Mouse (Mus musculus): ENCODE measurements around the gene Prkcz.
"Not testable (repeated sequence)": the region's sequence is repeated elsewhere in the genome, so short reads cannot be mapped to it uniquely, and the experiment has no call there.

Prkcz gene

DNA sequence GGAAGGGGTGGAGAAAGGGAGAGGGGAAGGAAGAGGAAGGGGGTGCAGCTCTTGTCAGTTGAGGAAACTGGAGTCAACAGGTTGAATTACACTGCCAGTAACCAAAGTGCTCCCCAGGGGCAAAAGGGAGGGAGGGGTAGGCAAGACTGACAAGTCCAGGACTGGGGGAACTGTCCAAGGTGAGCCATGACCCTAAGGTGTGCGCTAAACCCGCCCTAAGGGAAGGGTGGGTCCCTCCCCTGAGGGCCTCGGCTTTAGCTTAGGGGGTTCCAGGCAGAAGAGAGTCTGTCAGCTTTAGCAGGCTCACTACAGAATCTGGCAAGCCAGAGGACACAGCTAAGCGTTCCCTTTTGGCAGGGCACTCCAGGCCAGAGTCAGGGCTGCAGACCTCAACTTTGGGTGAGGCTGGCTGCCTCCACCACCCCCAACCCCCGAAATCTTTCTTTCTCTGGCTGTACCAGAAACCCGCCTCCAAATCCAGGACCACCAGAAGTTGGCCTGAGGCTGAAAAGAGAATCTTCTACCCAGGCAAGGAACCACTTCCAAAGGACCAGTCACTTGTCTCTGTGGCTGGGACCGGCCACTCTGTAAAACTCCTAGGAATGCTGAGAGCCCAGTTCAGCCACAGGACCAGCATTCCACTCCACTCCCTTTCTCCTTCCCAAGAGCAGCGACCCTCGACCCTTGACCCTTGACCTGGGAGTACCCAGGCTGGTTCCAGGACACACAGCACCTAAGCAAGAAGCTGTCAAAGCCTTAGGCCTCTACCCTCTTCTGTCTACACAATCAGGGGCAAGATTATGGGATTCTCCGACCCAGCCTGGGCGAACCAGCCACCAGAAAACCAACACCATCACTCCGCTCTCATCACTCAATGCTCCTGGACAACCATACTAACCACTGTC is 1.3 kb downstream of the Prkcz start:
- DNase-seq (ENCODE audit: low read depth): no peak

DNA sequence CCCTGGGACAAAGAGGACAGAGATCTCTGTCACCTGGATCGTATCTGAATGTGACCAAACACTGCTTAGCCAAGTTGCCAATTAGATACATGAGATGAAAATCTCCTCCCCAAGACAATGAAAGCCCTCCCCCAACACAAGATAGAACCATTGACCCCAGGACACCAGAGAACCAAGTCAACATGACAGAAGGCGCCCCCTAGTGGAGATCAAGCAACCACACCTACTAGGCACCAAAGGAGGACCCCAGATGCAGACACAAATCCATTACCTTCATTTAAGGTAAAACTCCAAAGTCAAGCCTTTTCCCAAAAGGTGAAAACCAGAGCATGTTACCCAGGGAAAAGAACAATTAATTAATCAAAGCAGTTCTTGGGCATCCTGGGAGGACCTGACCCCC is 3.6 kb downstream of the Prkcz start:
- DNase-seq (ENCODE audit: low read depth): peak; percentile 36

DNA sequence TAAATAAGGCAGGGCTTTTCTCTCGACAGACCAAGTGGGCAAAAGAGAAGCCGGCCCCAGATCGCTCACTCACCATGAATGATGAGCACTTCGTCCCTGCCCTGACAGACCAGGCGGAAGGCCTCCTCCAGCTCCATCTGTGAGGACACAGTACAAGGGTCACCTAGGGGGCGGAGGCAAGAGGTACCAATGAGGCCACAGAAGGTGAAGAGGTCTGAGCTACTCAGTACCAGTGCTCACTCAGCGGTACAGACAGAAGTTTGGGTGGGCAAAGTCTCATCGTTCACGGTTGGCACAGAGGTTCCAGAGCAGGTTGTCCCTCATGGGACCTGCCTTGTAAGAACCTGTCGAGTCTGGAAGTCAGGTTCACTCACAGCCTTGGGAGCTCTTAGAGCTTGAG is 4.8 kb downstream of the Prkcz start:
- DNase-seq (ENCODE audit: low read depth): no peak

DNA sequence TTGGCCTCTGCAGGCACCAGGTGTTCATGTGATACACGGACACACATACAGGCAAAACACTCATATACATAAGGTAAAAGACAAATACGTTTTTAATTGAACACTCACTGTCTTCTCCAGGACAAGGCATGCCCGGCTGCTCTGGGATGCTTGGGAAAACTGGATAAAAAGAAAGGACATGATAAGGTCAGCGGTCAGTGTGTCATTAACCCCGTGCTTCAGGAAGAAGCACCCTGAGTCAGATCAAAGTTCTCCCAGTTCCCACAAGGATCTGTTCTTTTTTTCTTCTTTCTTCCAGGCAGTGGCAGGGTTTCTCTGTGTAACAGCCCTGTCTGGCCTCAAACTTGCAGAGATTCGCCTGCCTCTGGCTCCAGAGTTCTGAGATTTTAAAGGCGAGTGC is 6.6 kb downstream of the Prkcz start:
- no peak for DNase-seq (ENCODE audit: low read depth)

DNA sequence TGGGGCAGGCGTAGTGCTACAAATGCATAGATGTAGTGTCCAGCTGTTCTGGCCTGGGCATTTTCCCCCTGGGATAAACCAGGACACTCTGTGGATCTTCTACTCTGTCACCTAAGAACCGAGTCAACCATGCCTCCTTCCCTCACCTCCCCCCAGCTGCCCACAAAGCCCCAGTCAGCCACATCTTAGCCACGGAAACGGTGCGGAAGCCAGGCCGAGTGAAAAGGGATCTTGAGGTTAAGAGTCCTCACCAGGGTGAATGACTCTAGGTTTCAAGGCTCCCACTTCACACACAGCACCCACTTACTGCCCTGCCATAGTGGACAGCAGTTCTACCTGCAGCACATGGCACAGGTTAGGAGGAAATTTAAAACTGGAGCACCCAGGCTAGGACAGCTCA is 7.1 kb downstream of the Prkcz start:
- peak; percentile 79 for DNase-seq (ENCODE audit: low read depth)

DNA sequence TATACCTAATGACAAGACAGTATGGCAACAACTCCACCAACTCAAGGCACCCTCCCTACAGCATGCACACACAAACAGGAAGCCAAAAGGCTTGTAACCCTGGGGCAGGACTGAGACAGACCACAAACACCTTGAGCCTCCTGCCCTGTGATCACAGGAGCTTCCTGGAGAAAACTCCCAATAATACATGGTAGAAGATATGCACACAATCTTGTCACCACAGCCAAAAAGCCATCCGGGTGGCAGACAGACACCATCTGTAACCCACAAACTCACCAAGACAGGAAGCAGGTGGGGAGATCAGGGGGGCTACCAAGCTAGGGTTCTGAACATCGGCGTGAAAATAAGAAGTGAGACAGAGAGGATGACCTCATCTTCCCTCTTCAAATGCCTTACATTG is 8.6 kb downstream of the Prkcz start:
- DNase-seq (ENCODE audit: low read depth): peak; percentile 93

DNA sequence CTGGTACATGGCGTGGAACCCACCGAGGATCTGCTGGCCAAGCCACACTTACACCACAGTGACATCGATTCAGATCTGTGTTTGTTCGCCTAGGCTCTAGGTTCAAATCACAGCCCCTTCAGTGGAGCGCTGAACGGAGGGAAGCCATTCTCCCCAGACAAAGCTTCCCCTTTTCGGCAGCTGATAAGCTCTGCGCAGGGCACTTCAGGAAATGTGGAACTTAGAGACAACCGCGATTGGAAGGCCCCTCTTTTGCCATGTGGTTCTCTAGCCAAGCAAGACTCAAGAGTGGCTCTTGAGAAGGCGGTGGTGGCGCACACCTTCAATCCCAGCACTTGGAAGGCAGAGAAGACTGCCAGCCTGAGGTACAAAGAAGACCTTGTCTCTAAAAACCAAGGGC is 14.8 kb downstream of the Prkcz start:
- DNase-seq (ENCODE audit: low read depth): peak; percentile 74

DNA sequence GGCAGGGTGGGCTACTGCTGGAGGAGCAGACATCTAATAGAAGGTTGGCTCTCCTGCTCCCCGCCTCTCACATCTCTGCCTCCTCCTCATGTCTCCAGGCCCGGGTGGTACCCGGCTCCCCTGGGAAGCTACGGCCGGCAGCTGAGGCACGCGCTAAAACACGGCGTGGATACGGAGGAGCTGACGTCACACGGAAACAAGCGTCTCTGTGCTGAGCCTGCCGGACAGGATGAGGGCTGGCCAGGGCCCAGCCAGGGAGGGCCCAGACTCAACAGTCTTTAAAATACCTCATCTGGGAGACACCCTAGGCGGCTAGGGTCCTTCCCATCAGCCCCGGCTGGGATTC is 15.6 kb downstream of the Prkcz start:
- DNase-seq (ENCODE audit: low read depth): no peak

DNA sequence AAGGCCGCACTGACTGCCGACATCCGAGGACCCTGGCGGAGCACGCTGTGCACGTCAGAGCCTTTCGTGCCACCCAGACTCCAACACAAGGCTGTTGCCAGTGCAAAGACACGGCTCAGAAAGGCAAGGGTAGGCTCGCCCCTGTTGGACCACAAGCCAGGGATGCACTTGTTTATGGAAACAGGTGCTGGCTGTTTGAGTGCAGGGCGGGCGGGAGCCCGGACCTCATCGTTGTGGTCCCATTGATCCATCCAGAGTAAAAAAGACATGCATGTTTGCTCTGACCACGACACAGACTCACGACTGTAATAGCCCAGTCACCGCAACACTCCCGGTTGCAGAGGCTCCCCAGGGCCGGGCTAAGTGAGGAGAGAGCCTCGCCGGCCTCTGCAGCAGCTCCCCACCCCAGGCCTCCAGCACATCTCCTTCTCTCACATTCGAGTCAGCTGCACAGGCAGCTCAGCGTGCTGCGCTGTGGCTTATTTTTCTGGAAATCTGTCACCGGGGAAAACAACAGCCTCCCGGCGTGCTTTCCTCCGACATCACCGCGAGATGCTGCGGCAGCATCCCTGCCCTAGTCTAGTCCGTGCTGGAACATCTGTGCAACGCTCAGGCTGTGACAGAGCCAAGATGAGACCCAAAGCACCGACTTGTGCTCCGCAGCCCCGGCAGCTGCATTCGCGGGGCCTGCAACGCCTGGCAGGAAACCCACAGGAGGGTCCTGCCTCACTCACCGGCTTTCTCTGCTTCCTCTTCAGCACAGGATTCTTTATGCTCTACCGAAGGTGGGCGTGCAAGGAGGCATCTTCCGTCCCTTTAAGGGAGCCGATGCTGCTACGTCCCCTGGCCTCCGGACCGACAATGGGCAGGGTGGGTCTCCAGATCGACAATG is 16.2 kb downstream of the Prkcz start:
- no peak for DNase-seq (ENCODE audit: low read depth)

DNA sequence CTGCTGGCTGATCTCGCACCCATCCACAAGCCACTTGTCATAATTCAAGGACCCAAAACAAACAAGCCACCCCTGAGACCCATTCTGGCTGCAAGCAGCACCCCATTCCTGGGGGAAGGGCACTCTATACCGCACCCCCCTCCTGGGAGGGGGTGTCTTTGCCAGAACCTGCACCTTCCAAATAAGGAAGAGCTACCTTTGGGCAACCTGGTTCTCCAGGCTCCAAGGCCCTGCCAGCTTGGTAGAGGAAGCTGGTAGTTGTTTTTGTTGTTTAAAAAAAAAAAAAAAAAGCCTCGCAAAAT is 16.9 kb downstream of the Prkcz start:
- DNase-seq (ENCODE audit: low read depth): no peak

DNA sequence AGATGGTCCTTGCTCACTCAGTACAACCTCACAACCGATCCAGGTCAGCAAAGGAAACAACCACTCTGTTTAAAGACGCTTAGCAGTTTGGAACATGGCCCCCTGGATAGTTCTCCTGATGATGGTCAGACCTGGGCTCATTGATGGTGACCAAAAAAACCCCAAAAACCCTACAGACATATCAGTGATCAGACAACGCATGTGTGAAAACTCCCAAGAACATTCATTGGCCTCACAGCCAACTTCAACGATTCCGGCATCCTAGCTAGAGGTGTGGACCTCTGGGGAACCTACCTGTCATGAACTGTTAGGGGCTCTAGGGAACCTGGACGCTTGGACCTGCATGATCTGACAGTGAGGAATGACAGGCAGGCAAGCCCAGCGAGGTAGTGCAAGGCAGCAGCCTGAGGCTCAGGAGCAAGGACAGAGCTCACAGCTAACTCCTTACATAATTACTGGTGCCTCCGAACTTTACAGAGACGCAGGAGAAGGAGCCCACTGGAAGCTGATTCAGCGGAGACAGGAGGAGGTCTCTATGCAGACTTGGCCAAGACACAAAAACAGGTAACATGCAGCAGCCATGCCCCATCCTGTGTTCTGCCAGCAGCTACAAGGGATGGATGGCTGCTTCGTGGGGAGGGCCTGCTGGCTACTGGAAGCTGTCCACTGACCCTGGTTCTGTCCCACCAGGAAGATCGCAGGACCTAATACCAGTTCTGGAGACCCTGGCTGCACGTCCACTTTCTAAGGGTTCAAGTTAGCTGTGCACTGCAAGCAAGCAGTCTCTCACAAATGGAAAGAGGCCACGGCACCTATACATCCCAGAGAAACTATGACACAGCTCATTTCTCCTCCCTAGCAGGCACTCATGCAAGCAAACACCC is 17.5 kb downstream of the Prkcz start:
- DNase-seq (ENCODE audit: low read depth): no peak

DNA sequence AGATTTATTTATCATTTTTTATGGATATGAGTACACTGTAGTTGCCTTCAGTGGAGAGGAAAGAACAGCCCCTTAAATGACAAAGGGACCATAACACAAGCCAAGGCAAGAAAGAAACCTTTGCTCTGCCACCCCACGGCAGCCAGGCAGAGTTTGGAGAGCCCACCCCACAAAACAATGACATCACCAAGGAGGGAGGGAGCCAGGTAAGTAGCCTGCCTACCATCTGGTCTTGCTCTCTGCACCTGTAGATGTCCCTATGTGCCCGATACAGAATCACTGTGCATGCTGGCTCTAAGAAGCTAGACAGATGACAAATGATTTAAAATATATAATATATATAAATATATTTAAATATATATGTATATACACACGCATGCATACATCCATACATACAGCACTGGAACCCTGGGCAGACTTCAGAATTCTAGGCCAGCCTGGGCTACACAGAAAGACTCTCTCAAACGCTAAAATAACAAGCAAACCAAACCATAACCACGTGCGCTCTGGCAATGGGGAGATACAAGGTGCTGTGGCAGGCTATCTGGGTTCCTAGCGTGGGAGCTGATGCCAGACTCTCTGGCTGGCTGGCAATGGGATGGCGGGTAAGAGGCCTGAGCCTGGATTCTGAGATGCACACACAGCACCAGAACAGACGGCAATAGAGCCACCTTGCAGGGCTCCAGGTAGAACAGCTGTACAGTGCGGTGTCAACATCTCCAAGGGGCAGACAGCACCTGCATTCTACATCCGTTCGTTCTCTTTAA is 24.7 kb downstream of the Prkcz start:
- DNase-seq (ENCODE audit: low read depth): no peak

DNA sequence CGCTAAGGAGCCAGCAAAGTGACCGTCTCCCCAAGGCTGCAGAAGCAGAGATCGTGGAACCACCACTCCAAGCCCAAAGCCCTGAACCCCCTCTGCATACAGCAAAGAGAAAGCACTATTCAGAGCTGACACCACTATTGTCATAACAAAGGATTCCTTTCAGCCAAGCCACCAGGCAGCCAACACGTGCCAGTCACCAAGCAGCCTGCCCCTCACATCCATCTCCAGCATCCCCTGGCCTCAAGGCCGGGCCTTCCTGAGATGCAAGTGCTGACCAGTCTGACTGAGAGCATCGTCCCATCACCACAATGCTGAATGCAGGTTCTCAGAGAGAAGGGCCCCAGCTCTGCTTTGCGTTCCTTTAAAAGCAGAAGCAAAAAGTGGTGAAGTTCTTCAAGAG is 28.9 kb downstream of the Prkcz start:
- no peak for DNase-seq (ENCODE audit: low read depth)

DNA sequence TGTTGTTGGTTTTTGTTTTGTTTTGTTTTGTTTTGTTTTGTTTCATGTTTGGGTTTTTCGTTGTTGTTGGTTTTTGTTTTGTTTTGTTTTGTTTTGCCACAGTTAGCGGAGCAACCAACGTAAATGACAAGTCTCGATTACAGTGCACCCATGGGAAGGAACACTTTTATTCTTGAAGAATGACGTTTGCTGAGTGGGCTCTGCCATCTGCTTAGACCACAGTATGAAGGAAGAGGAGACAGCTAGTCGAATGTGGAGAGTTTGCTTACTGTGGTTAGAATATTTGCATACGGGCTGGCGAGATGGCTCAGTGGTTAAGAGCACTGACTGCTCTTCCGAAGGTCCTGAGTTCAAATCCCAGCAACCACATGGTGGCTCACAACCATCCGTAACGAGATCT is 32.8 kb downstream of the Prkcz start:
- not testable (repeated sequence) for DNase-seq (ENCODE audit: low read depth)

DNA sequence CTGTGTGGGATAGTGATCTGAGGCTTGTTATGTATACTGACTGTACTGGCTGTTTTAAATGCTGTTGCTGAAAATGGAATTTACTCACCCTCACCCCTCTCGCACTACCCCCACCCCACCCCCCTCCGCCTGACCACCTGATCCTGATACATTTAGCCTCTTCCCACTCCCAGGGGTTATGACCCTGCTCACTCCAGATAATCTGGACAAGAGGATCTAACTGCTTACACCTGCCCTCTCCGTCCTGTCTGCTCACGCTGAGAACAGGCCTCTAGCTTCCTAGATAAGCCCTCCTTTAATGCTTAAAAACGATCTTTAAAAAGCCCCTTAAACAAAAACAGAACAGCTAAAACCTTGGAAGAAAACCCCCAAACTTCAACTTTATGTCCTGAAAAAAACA is 35.4 kb downstream of the Prkcz start:
- DNase-seq (ENCODE audit: low read depth): no peak

DNA sequence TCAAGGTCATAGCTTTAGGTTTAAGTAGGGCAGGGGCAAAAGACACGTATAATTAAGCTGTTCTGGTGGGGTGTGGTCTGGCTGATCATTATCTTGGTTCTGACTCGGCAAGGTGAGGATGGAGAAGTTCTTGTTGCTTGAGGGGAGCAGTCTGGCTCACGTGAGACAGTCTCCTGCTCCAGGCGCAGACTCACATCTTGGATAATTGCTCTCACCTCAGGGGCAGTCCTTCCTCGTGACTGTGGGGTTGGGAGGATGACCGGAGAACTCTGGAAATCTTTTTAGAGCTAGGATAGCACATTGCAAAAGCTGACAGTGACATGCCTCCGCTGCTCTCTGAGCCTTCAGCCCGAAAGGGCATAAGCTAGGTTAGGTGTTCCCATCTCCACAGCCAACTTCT is 36.6 kb downstream of the Prkcz start:
- DNase-seq (ENCODE audit: low read depth): no peak

DNA sequence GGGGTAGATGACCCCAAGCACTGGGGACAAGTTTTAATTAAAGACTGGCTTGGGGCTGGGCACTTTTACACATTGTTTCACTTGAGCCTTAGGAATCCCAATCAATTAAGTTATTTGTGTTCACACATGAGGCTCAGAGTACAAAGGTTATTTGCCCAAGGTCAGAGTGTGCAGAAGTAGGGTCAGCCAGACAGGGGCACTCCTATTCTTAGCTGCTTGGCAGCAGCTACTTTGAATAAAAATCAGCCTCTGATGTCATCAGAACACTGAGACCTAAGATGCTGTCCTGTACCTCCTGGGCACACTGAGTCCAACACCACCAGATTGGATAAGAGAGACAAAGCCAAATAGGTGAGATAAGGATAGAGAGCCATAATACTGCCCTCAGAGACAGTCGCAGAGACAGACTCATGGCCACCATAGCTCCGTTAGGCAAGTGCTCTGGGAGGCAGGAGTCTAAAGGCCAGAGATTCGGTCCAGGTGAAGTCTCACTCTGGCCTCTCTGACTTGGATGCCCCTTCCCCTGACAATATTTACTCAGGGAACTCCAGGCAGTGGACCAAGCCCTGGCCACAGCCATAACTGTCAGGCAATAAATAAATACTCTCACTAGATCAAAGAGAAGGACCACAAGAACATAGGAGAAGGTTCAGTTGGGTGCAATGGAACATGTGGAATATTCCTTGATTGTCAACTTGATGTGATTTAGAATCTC is 37.9 kb downstream of the Prkcz start:
- no peak for DNase-seq (ENCODE audit: low read depth)

DNA sequence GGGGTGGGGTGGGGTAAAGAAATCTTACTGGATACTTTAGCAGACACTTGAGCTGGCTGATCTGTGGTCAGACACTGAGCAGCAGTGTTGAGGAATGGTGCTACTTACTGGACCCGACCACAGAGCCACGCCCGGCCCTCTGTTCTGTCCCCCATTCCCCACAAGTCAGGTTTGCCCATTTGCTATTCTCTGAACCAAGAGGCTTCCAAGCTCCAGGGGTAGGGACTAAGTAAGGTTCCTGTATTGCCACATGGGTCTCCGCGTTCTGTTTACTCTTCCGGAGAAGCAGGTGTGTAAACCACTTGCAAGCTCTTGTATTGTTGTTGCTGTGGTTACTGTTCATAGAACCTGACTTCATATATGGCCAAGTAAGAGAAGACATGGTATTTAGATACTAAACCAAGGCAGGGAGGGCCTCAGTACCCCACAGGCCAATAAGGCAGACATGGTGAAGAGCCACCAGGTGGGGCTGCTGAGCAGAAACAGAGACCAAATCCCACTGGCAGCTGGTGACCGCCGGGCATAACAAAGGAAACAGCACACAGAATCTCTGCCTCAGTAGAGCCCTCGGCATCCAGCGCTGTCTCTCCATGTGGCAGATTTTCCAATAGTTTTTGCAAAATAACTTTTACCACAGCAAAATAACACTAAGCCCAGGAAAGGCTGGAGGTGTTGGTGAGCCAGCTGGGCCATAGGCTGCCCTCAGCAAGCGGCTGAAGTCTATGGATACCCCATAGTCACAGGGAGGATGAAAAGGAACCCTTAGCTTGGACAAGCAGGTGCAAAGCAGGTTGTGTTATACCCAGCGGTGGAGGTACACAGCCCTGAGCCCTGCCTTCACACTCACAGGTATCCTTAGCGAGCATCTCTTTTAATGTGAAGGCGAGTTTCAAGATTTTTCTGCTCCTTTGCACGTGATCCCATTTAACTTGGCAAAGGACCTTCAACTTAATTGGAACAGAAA is 40.6 kb downstream of the Prkcz start:
- DNase-seq (ENCODE audit: low read depth): peak; percentile 66

DNA sequence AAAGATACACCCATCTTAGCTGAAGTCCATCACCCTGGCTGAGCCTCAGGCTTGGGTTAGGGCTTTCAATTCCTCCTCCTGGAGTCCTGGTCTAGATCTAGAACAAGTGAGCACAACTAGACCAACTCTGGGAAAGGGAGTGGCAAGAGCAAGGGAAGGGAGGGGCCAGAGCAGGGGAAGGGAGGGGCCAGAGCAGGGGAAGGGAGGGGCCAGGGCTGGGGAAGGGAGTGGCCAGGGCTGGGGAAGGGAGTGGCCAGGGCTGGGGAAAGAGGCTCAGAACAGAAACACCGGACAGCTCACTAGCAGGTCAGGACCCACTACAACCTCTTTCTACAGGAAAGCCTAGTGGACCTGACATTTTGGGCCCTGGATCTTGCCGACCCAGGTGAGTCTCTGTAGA is 42.9 kb downstream of the Prkcz start:
- DNase-seq (ENCODE audit: low read depth): peak; percentile 63

DNA sequence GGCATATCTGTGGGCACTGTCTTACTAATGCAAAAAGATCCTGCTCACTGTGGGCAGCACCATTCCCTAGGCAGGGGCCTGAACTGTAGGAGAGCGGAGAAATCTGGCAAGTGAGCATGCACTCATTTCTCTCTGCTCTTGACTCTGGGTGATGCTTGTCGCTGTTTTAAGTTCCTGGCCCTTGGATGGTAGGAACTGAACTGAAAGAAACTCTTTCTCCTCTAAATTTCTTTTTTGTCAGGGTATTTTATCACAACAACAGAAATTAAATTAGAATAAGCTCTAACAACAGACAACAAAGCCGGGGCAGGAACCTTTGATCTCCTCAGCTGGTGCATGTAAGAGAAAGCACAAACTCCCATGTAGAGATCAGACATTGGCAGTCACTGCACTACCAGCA is 46.1 kb downstream of the Prkcz start:
- DNase-seq (ENCODE audit: low read depth): no peak
